Mouse (Mus musculus) R1 (cell line): ENCODE measurements around the gene Atf7ip.
A peak's percentile ranks its signal among the peaks of the same experiment; 100 is the strongest.

ENCODE experiments used
- DNase-seq: peaks from one replicate; pipeline ENCODE4 v3.0.0-alpha.2; 2018; ENCODE audit warnings: low read depth, low spot score

The Atf7ip gene

GRCm38 (mm10) chr6:136486166-136486565, 19.8 kb upstream of the Atf7ip start:
- DNase-seq = no peak

- peak; percentile 57 for DNase-seq
Measured at GRCm38 (mm10) chr6:136486801-136487553, 19.0 kb upstream of the Atf7ip start.

GRCm38 (mm10) chr6:136487554-136487950, 18.4 kb upstream of the Atf7ip start:
- no peak for DNase-seq

- DNase-seq = peak; percentile 98
Measured at GRCm38 (mm10) chr6:136489899-136490298, 16.1 kb upstream of the Atf7ip start.

- peak; percentile 93 for DNase-seq
Measured at GRCm38 (mm10) chr6:136490516-136491475, 15.2 kb upstream of the Atf7ip start.

- DNase-seq = peak; percentile 61
Measured at GRCm38 (mm10) chr6:136491631-136492030, 14.3 kb upstream of the Atf7ip start.

GRCm38 (mm10) chr6:136492251-136492650, 13.7 kb upstream of the Atf7ip start:
- peak; percentile 93 for DNase-seq

- no peak for DNase-seq
Measured at GRCm38 (mm10) chr6:136493486-136493885, 12.5 kb upstream of the Atf7ip start.

- no peak for DNase-seq
Measured at GRCm38 (mm10) chr6:136493910-136494751, 11.8 kb upstream of the Atf7ip start.

- DNase-seq = peak; percentile 65
Measured at GRCm38 (mm10) chr6:136495023-136495422, 10.9 kb upstream of the Atf7ip start.

GRCm38 (mm10) chr6:136497744-136498143, 8.2 kb upstream of the Atf7ip start:
- peak; percentile 96 for DNase-seq

- peak; percentile 90 for DNase-seq
Measured at GRCm38 (mm10) chr6:136499292-136499977, 6.5 kb upstream of the Atf7ip start.

- no peak for DNase-seq
Measured at GRCm38 (mm10) chr6:136508652-136509051, 2.7 kb downstream of the Atf7ip start.

- no peak for DNase-seq
Measured at GRCm38 (mm10) chr6:136510945-136511344, 5.0 kb downstream of the Atf7ip start.

GRCm38 (mm10) chr6:136512351-136512750, 6.4 kb downstream of the Atf7ip start:
- no peak for DNase-seq

- no peak for DNase-seq
Measured at GRCm38 (mm10) chr6:136516626-136517025, 10.7 kb downstream of the Atf7ip start.

GRCm38 (mm10) chr6:136517221-136517620, 11.3 kb downstream of the Atf7ip start:
- DNase-seq = no peak

- peak; percentile 97 for DNase-seq
Measured at GRCm38 (mm10) chr6:136518537-136519246, 12.7 kb downstream of the Atf7ip start.

- no peak for DNase-seq
Measured at GRCm38 (mm10) chr6:136519254-136519653, 13.3 kb downstream of the Atf7ip start.

- DNase-seq = no peak
Measured at GRCm38 (mm10) chr6:136520361-136520760, 14.4 kb downstream of the Atf7ip start.
